Mouse (Mus musculus): ENCODE measurements around the gene Zp3. TPM values are rescaled to one million over a fixed set of nuclear protein-coding genes. Genes with fewer than 3 reads are reported as not detected.

The Zp3 gene
- total and polyA plus RNA-seq, 2 experiments from 2014 or later, result not detected

DNA sequence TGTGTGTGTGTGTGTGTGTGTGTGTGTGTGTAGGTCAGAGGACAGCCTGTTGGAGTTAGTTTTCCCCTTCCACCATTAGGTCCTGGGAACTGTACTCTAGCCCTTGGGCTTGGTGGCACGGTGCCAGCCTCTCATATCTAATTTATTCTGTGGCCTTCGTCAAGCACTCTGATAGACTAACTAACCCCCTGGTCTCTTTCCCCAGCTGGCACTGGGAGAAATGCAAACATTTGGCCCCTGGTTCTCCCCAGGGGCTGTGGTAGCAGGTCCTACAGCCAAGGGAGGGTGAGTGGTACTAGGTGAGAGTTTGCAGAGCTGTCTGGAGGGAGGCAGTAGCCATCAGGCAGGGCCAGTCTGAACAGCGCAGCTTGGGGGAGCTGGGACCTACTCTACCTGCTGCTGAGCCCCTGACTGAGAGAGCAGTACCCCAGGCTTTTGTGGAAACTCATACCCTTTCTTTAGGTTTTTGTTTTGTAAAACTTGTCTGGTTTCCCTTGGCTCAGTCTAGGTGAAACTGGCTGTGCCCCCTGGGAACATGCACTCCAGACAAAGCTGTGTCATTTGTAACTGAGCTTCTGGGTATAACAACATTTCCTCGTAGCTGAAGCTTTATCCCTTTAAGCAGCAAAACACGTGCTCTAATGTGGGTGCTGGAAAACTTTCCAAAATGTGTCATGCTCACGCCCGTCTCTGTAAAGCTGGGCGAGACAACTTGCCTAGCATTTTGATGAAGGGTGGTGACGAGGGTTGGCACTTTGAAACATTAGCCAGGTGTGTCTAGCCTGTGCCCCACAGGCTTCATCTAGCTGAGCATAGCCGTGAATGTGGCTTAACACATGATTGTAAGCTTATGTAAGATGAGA is 36.3 kb downstream of the Zp3 start:
- no peak for DNase-seq (ENCODE audit: low spot score)
- no peaks in the 10 kb centered on the region for H3K27me3 ChIP-seq (ENCODE audit: control insufficient read depth, insufficient read depth, low read length)
- peaks cover 22% of the 10 kb centered on the region for H3K36me3 ChIP-seq (replicated peaks; ENCODE audit: control insufficient read depth, insufficient read depth, low read length)
- no peaks in the 10 kb centered on the region for H3K9me3 ChIP-seq (replicated peaks; ENCODE audit: control insufficient read depth, low read length)
- H3K4me2 ChIP-seq (ENCODE audit: low read depth, low read length), result no peak overlapping the region
- no peak overlapping the region for H3K9ac ChIP-seq (replicated peaks; ENCODE audit: low read depth, low read length)
- TF ChIP-seq CTCF (IDR thresholded peaks at IDR 0.05; ENCODE audit: low read depth) (no peak), EP300 (IDR thresholded peaks at IDR 0.05; ENCODE audit: low read depth) (no peak)
- 44% methylated on average over 10 of the region's 10 CpGs for WGBS
- H3K27ac ChIP-seq (ENCODE audit: low read depth), result peak overlapping the region; percentile 77
- peaks cover 29% of the 10 kb centered on the region for H3K4me1 ChIP-seq (ENCODE audit: control insufficient read depth, insufficient read depth)
- peak; percentile 13; the same call in 1 of the 2 replicates for ATAC-seq (ENCODE audit: insufficient read depth, low read depth)
- H3K4me3 ChIP-seq (ENCODE audit: low read depth, low read length), result no peak overlapping the region

GRCm38 (mm10) chr5:136017262-136017661 is 37.4 kb downstream of the Zp3 start:
- Histone ChIP-seq H3K9me3 (replicated peaks; ENCODE audit: control insufficient read depth, low read length) (no peaks in the 10 kb centered on the region), H3K4me2 (ENCODE audit: low read depth, low read length) (no peak overlapping the region), H3K4me1 (ENCODE audit: control insufficient read depth, insufficient read depth) (peaks cover 29% of the 10 kb centered on the region), H3K9ac (replicated peaks; ENCODE audit: low read depth, low read length) (no peak overlapping the region), H3K4me3 (ENCODE audit: low read depth, low read length) (no peak overlapping the region), H3K27ac (ENCODE audit: low read depth) (no peak overlapping the region), H3K27me3 (ENCODE audit: control insufficient read depth, insufficient read depth, low read length) (no peaks in the 10 kb centered on the region), H3K36me3 (replicated peaks; ENCODE audit: control insufficient read depth, insufficient read depth, low read length) (peaks cover 19% of the 10 kb centered on the region)
- ATAC-seq (ENCODE audit: insufficient read depth, low read depth) (no peak), DNase-seq (ENCODE audit: low spot score) (no peak)
- 72% methylated on average over 6 of the region's 6 CpGs for WGBS
- no peak for TF ChIP-seq EP300 (IDR thresholded peaks at IDR 0.05; ENCODE audit: low read depth)
- no peak for TF ChIP-seq CTCF (IDR thresholded peaks at IDR 0.05; ENCODE audit: low read depth)

- H3K4me1 ChIP-seq (ENCODE audit: control insufficient read depth, insufficient read depth), result peaks cover 29% of the 10 kb centered on the region
Observed at GRCm38 (mm10) chr5:136018726-136019125, 38.8 kb downstream of the Zp3 start.

GRCm38 (mm10) chr5:136019907-136020306 is 40.0 kb downstream of the Zp3 start:
- Histone ChIP-seq H3K4me2 (ENCODE audit: low read depth, low read length) (no peak overlapping the region), H3K4me1 (ENCODE audit: control insufficient read depth, insufficient read depth) (peaks cover 29% of the 10 kb centered on the region), H3K4me3 (ENCODE audit: low read depth, low read length) (no peak overlapping the region), H3K27me3 (ENCODE audit: control insufficient read depth, insufficient read depth, low read length) (no peaks in the 10 kb centered on the region), H3K27ac (ENCODE audit: low read depth) (no peak overlapping the region), H3K9ac (replicated peaks; ENCODE audit: low read depth, low read length) (no peak overlapping the region), H3K9me3 (replicated peaks; ENCODE audit: control insufficient read depth, low read length) (no peaks in the 10 kb centered on the region), H3K36me3 (replicated peaks; ENCODE audit: control insufficient read depth, insufficient read depth, low read length) (peaks cover 10% of the 10 kb centered on the region; the same call in 1 of the 2 replicates)
- WGBS, result 17% methylated on average over 1 of the region's 1 CpGs
- DNase-seq (ENCODE audit: low spot score), result no peak
- no peak for TF ChIP-seq CTCF (IDR thresholded peaks at IDR 0.05; ENCODE audit: low read depth)
- no peak for TF ChIP-seq EP300 (IDR thresholded peaks at IDR 0.05; ENCODE audit: low read depth)
- ATAC-seq (ENCODE audit: insufficient read depth, low read depth), result no peak

More at GRCm38 (mm10) chr5:136018726-136019125, 38.8 kb downstream of the Zp3 start:
- no peak for DNase-seq (ENCODE audit: low spot score)
- H3K9ac ChIP-seq (replicated peaks; ENCODE audit: low read depth, low read length), result no peak overlapping the region; the same call in 1 of the 2 replicates
- no peaks in the 10 kb centered on the region for H3K9me3 ChIP-seq (replicated peaks; ENCODE audit: control insufficient read depth, low read length)
- H3K4me3 ChIP-seq (ENCODE audit: low read depth, low read length), result no peak overlapping the region
- TF ChIP-seq CTCF (IDR thresholded peaks at IDR 0.05; ENCODE audit: low read depth) (no peak), EP300 (IDR thresholded peaks at IDR 0.05; ENCODE audit: low read depth) (no peak)
- no peak overlapping the region for H3K27ac ChIP-seq (ENCODE audit: low read depth)
- H3K36me3 ChIP-seq (replicated peaks; ENCODE audit: control insufficient read depth, insufficient read depth, low read length), result peaks cover 10% of the 10 kb centered on the region; the same call in 1 of the 2 replicates
- no peak overlapping the region for H3K4me2 ChIP-seq (ENCODE audit: low read depth, low read length)
- WGBS, result 63% methylated on average over 2 of the region's 2 CpGs
- no peaks in the 10 kb centered on the region for H3K27me3 ChIP-seq (ENCODE audit: control insufficient read depth, insufficient read depth, low read length)
- no peak for ATAC-seq (ENCODE audit: insufficient read depth, low read depth)

DNA sequence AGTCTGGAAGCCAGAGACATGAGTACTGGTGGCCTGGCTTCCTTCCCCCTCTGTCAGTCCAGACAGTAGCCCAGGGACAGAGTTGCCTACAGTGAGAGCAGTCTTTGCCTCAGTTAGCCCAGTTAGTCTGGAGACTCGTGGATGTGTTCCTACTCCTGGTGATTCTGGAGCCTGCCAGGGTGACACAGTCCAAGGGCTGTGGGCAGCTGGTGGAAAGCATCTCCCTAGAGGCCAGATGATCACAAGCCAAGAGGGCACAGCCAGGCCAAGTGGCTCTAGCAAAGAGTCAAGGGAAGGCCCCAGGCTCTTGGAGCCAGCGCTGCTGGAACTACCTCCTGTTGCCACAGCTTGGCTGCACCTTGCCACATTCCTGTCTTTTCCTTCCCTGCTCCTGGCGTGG is 45.8 kb downstream of the Zp3 start:
- Histone ChIP-seq H3K27ac (ENCODE audit: low read depth) (no peak overlapping the region), H3K4me3 (ENCODE audit: low read depth, low read length) (no peak overlapping the region), H3K4me1 (ENCODE audit: control insufficient read depth, insufficient read depth) (no peaks in the 10 kb centered on the region), H3K36me3 (replicated peaks; ENCODE audit: control insufficient read depth, insufficient read depth, low read length) (peaks cover 46% of the 10 kb centered on the region), H3K27me3 (ENCODE audit: control insufficient read depth, insufficient read depth, low read length) (no peaks in the 10 kb centered on the region), H3K4me2 (ENCODE audit: low read depth, low read length) (no peak overlapping the region), H3K9me3 (replicated peaks; ENCODE audit: control insufficient read depth, low read length) (no peaks in the 10 kb centered on the region), H3K9ac (replicated peaks; ENCODE audit: low read depth, low read length) (no peak overlapping the region)
- no peak for TF ChIP-seq CTCF (IDR thresholded peaks at IDR 0.05; ENCODE audit: low read depth)
- no peak for TF ChIP-seq EP300 (IDR thresholded peaks at IDR 0.05; ENCODE audit: low read depth)
- DNase-seq (ENCODE audit: low spot score) (no peak), ATAC-seq (ENCODE audit: insufficient read depth, low read depth) (no peak)
- 72% methylated on average over 3 of the region's 3 CpGs for WGBS
